Mouse (Mus musculus) thymus, adult 2 months (tissue): ENCODE measurements around the gene Nedd1.

Source experiments
- CTCF ChIP-seq: fragments of 200-500 bp; IDR thresholded peaks from 2 replicates; pipeline ENCODE4 v1.5.1; 2012; ENCODE audit warnings: mild to moderate bottlenecking, control low read depth, low read length, moderate library complexity, borderline replicate concordance; ENCODE audit not compliant: control insufficient read depth, poor library complexity, insufficient read depth; ENCODE audit errors: extremely low read depth
- POLR2A ChIP-seq: fragments of 200-500 bp; IDR thresholded peaks from 2 replicates; pipeline ENCODE4 v1.6.1; 2012; ENCODE audit warnings: mild to moderate bottlenecking, low read length, control low read depth, moderate library complexity; ENCODE audit not compliant: control insufficient read depth, poor library complexity, insufficient read depth; ENCODE audit errors: extremely low read depth

DNA sequence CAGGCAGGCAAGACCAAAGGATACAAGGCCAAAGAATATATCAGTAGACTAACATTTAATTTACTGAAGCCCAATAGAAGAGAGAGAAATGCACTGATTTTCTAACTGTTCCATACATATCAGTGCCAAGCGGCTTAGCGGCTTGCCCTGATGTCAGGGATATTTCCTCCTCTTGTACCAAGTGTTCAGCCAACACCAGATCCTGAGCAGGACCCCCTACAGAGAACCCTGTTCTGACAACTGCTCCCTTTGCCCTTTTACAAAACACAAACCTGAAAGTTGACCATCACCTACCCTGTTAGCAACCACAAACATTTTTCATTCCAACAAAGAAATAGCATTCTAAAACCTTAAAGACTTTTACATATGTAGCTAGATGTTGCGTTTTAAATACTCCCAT lies 71.0 kb downstream of the Nedd1 start:
- TF ChIP-seq CTCF (no peak), POLR2A (no peak)
